Mouse (Mus musculus) gastrocnemius, postnatal 10 days (tissue): ENCODE data around the gene Tmed1. TPM values are rescaled to one million over a fixed set of nuclear protein-coding genes. Genes with fewer than 3 reads are reported as not detected.
"Not testable (repeated sequence)": the region's sequence is repeated elsewhere in the genome, so short reads cannot be mapped to it uniquely, and the experiment has no call there.

ENCODE experiments used
- DNase-seq: peaks from one replicate; pipeline ENCODE4 v3.0.0; 2021; ENCODE audit warnings: mixed read lengths
- long read RNA-seq, 2 experiments: library from polyadenylated mRNA; stranded (forward); transcript quantifications; one replicate each; pipeline ENCODE4 v2.0.0; 2021
- total RNA-seq, 2 experiments: library from RNA; stranded (reverse); gene quantifications; 2 replicates each; pipeline ENCODE4 v1.2.3; 2021

The Tmed1 gene
- 10 to 100 TPM; 29.5 to 31.8 TPM for total RNA-seq
- long read RNA-seq, experiment 1, transcript Tmed1-201 (4 exons, 1,378 nt), result major isoform, 62 of 72 reads
- long read RNA-seq, experiment 1, partial matches to known transcripts, result 1 of 72 reads
- long read RNA-seq, experiment 1, other reads (novel, unspliced or antisense), result 3 of 72 reads
- long read RNA-seq, experiment 2, transcript Tmed1-201 (4 exons, 1,378 nt), result major isoform, 79 of 86 reads
- long read RNA-seq, experiment 2, partial matches to known transcripts, result 0 of 86 reads
- long read RNA-seq, experiment 2, other reads (novel, unspliced or antisense), result 1 of 86 reads

GRCm38 (mm10) chr9:21509772-21510688 lies at the start of gene Tmed1:
Gene Tmed1 (minus strand): TSS chr9:21510252.
- peak; percentile 93 for DNase-seq

DNA sequence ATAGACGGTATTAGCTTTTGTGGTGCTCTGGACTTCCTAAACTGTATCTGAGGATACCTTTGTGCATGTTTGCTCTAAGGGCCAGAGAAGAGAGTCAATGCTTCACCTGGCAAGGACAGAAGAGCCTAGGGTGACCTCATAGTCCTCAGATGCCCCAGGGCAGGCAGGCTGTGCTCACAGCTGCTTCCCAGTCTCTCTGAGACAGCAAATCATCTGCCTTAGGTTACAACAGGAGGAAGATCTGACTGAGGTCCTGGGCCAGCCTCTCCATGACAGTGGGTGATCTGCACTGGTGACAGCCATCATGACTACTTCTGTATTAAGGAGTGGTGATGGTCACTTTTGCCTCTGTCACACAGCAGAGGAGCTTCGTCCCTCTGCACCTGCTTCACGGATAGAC lies 49.1 kb upstream of the Tmed1 start:
- DNase-seq, result no peak

DNA sequence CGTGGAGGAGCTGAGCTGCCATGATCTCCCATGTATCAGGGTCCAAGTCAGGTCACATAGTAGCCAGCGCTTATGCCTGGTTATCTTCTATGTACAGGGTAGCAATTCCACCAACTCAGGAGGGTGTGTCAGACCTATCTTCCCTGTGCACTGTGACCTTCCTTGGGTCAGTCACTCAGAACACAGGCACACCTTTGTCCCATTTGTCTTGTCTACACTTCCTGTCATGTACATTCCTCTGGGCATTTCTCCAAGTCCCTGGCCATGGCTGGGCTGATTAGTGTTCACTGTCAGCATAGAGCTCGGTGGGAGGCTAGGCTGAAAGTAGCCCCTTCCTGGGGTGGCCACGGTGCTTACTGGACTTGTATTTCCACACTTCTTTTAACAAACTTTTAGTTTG lies 48.3 kb upstream of the Tmed1 start:
- DNase-seq, result no peak

- no peak for DNase-seq
Observed at GRCm38 (mm10) chr9:21557556-21557955, 47.5 kb upstream of the Tmed1 start.

- no peak for DNase-seq
Observed at GRCm38 (mm10) chr9:21556996-21557395, 46.9 kb upstream of the Tmed1 start.

GRCm38 (mm10) chr9:21555198-21555742 lies 45.2 kb upstream of the Tmed1 start:
- no peak for DNase-seq

GRCm38 (mm10) chr9:21553607-21554273 lies 43.7 kb upstream of the Tmed1 start:
- no peak for DNase-seq

DNA sequence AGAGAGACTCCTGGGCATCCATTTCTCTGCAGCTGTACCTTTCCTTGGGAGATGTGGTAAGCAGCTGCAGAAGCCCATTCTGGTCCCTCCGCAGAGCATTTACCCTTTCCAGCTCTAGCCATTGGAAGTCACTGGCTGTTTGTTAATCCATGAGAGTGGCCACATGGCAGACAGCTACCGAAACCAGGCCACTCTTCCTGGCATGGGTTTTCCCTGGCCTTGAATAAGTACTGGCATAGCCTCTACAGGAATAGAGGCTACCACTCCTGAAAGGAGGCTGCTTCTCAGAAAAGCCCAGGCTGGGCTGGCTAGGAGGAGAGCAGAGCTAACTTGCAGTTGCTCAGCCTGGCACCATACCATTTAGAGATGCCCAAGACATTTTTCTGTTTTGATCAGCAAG lies 41.0 kb upstream of the Tmed1 start:
- DNase-seq, result no peak

DNA sequence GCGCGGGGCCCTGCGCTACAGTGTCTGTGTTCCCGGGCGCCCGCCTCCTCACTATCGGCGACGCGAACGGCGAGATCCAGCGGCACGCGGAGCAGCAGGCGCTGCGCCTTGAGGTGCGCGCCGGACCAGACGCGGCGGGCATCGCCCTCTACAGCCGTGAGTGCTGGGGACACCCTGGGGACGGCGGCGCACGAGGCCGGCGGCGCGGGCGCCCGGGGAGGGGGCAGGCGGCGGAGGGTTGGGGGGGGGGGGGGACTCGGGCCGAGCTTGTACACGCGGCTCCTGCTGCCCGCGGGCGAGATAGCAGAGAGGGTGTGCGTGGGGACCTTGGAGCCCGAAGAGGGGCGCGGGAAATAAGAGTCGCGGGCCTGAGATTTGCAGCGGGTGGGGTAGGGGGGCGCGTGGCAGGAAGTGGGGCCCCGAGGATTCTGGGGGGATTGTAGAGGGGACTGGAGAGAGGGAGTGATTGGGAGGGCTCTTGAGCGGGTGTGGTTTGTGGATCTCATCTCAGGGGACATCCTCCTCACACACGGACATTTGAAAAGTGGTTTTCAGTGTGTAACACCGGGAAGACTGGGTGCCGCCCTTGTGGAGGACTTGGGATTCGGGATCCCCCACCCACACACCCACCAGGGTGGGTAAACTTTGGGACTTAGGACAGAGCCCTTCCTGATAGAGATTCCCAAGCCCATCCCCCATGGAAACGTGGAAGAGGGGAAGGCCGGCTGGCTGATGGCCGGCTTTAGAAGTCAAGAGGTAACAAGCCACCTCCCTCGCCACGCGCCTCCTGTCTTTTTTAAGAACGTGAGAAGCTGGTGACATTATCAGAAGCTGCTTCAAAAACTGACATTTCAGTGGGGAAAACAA lies 37.3 kb upstream of the Tmed1 start:
- DNase-seq, result peak; percentile 62

DNA sequence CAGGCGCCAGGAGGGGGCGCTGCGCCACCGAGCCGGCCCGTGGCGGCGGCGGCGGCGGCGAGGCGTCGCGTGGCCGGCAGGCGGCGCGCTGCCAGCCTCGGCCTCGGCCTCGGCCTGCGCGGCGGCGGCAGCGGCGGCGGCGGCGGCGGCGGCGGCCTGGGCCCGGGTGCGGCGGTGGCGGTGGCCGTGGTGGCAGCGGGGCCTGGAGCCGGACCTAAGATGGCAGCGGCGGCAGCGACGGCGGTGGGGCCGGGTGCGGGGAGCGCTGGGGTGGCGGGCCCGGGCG lies 36.7 kb upstream of the Tmed1 start, which contains the start of gene Carm1:
TSS of gene Carm1 (plus strand) at position 106 of the 286 bp plus-strand sequence.
- no peak for DNase-seq

- DNase-seq, result peak; percentile 99
Observed at GRCm38 (mm10) chr9:21545916-21546788, 36.1 kb upstream of the Tmed1 start.

- DNase-seq, result no peak
Observed at GRCm38 (mm10) chr9:21545351-21545915, 35.4 kb upstream of the Tmed1 start.

DNA sequence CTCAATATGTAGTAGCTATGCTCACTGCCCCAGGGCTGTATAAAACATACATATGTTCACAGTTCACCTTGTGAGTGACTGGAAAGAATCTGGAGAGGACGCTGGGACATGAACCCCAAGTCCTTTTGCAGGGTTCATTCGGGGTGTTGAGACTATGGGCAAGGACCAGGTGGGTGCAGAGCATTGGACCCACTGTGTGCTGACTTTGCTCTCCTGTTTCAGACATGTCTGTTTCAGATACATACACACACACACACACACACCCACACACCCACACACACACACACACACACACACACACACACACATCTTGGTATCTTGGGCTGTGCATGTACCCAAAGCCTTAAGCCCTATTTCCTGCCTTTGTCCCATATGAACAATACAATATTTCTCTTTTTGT lies 31.9 kb upstream of the Tmed1 start:
- not testable (repeated sequence) for DNase-seq

DNA sequence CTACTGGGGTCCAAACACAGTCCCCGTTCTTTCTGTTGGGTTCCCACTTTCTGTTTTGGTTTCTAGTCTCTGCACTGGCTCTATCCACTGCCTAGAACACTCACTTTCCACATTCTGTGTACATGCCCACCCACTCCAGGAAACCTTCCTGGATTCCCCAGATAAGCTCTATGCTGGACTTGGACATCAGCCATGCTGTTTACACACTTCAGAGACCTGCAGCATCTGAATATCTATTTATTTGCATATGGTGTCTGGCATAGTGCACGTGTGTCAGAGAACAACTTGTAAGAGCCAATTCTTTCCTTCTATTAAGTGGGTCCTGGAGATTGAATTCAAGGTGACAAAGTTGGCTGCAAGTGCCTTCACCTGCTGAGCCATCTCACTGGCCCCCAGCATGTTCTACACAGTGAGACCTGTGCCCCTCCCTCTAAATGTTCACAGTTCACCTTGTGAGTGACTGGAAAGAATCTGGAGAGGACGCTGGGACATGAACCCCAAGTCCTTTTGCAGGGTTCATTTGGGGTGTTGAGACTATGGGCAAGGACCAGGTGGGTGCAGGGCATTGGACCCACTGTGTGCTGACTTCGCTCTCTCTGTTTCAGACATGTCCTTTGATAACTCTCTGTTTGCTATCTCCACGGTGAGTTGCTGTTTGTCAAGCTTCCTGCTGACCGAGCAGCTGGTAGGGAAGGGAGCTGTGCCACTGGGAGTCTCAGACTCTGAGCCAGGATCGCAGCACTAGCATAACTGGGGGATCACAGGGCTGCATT lies 30.1 kb upstream of the Tmed1 start:
- no peak for DNase-seq

DNA sequence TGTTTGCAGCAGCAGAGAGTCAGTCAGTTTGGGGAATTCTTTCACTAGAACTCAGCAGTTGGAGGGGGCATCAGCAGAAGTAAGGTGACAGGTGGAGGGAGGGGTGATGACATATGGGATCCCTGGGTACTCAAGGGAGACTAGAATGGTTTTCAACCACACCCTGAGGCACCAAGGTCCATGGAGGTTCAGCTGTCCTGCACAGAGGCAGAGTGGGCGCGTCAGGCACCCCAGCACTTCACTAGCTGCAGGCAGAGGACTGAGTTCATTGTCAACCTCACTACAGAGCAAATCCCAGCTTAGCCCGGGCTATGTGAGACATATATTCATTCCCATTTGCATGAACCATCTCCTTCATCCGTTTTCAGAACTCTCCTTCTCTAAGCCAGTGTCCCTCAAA lies 27.0 kb upstream of the Tmed1 start:
- DNase-seq, result no peak

GRCm38 (mm10) chr9:21536501-21536900 lies 26.4 kb upstream of the Tmed1 start:
- no peak for DNase-seq

DNA sequence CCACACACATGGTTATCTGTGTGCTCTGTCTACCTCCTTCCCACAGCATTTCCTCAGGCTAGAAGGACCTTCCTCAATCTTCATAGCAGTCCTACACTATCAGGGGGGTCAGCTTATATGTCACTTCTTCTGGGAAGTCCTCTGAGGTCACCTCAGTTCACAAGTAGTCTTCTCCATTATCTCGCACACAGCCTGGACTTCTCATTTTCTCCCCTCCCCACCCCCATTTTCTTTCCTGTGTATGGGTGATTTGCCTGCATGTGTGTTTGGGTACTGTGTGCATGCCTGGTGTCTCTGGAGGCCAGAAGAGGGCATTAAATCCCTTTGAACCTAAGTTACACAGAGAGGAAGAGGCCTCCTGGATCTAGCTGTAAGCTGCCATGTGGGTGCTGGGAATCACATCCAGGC lies 17.9 kb upstream of the Tmed1 start:
- DNase-seq, result no peak

- DNase-seq, result no peak
Observed at GRCm38 (mm10) chr9:21527100-21527801, 17.2 kb upstream of the Tmed1 start.

- no peak for DNase-seq
Observed at GRCm38 (mm10) chr9:21526634-21526944, 16.5 kb upstream of the Tmed1 start.
